Mouse (Mus musculus) liver, embryonic 15.5 days (tissue): ENCODE results near the gene Rdh5. TPM values are rescaled to one million over a fixed set of nuclear protein-coding genes. Genes with fewer than 3 reads are reported as not detected.

ENCODE experiments used
- polyA plus RNA-seq: library from polyadenylated mRNA; unstranded; fragments of >200 nt; fragmentation: Nextera tagmentation; extraction: Ambion mirVana; gene quantifications from 2 replicates; pipeline ENCODE4 v1.2.1, GENCODE M21; 2015

Gene Rdh5
- polyA plus RNA-seq, 1 experiment from 2014 or later, result 18.4 TPM

Other genes with a start within 250 kb of the Rdh5 start
- gene Suox, start 248.8 kb downstream of the Rdh5 start, polyA plus RNA-seq, result 14.3 and 14.7 TPM in 2 replicates
- 33.5 and 36.7 TPM in 2 replicates for gene Rab5b, start 226.6 kb downstream of the Rdh5 start, polyA plus RNA-seq
- gene Pmel, start 218.7 kb downstream of the Rdh5 start, polyA plus RNA-seq, result 0.60 and 0.68 TPM in 2 replicates
- gene Cdk2, start 217.9 kb downstream of the Rdh5 start, polyA plus RNA-seq, result 53.7 and 56.6 TPM in 2 replicates
- 2.4 and 3.0 TPM in 2 replicates for gene Dgka, start 178.0 kb downstream of the Rdh5 start, polyA plus RNA-seq
- gene Pym1, start 175.0 kb downstream of the Rdh5 start, polyA plus RNA-seq, result 13.3 and 14.8 TPM in 2 replicates
- gene Mmp19, start 132.0 kb downstream of the Rdh5 start, polyA plus RNA-seq, result 10.5 and 11.3 TPM in 2 replicates
- 18.3 and 21.1 TPM in 2 replicates for gene Dnajc14, start 118.8 kb downstream of the Rdh5 start, polyA plus RNA-seq
- 2.1 and 2.9 TPM in 2 replicates for gene Tmem198b, start 118.5 kb downstream of the Rdh5 start, polyA plus RNA-seq
- gene Sarnp, start 105.6 kb downstream of the Rdh5 start, polyA plus RNA-seq, result 89.5 and 99.7 TPM in 2 replicates
- gene Ormdl2, start 101.2 kb downstream of the Rdh5 start, polyA plus RNA-seq, result 73.9 and 75.5 TPM in 2 replicates
- 0.26 and 0.31 TPM in 2 replicates for gene Gdf11, start 31.2 kb downstream of the Rdh5 start, polyA plus RNA-seq
- 102 and 113 TPM in 2 replicates for gene Cd63, start 21.9 kb downstream of the Rdh5 start, polyA plus RNA-seq
- gene Bloc1s1, start 1.1 kb upstream of the Rdh5 start, polyA plus RNA-seq, result 93.9 and 96.1 TPM in 2 replicates
- gene Itga7, start 10.9 kb upstream of the Rdh5 start, polyA plus RNA-seq, result 0.81 and 1.1 TPM in 2 replicates
- not detected in 2 replicates for gene Mettl7b, start 38.1 kb upstream of the Rdh5 start, polyA plus RNA-seq
- gene Olfr9, start 66.5 kb upstream of the Rdh5 start, polyA plus RNA-seq, result not detected in 2 replicates
- not detected in 2 replicates for gene Olfr763, start 87.9 kb upstream of the Rdh5 start, polyA plus RNA-seq
- gene Olfr764-ps1, start 117.0 kb upstream of the Rdh5 start, polyA plus RNA-seq, result not detected in 2 replicates
- gene Olfr765, start 127.1 kb upstream of the Rdh5 start, polyA plus RNA-seq, result not detected in 2 replicates
- gene Olfr766-ps1, start 146.1 kb upstream of the Rdh5 start, polyA plus RNA-seq, result not detected in 2 replicates
- not detected in 2 replicates for gene Olfr767, start 160.0 kb upstream of the Rdh5 start, polyA plus RNA-seq
- not detected in 2 replicates for gene Olfr768, start 176.5 kb upstream of the Rdh5 start, polyA plus RNA-seq
- not detected in 2 replicates for gene Olfr769, start 195.0 kb upstream of the Rdh5 start, polyA plus RNA-seq
- gene Olfr770, start 216.1 kb upstream of the Rdh5 start, polyA plus RNA-seq, result not detected in 2 replicates
- gene Olfr771, start 241.9 kb upstream of the Rdh5 start, polyA plus RNA-seq, result not detected in 2 replicates